Mouse (Mus musculus) cortical plate, adult 2 months (tissue): ENCODE data around the gene Irak1bp1. TPM values are rescaled to one million over a fixed set of nuclear protein-coding genes. Genes with fewer than 3 reads are reported as not detected.

Experiments
- H3K27ac ChIP-seq: fragments of 200-500 bp; 2 replicates; pipeline ENCODE4 v1.5.1; 2012; ENCODE audit warnings: low read length, control low read depth, inconsistent platforms; ENCODE audit not compliant: insufficient read depth
- H3K4me1 ChIP-seq: fragments of 200-500 bp; 2 replicates; pipeline ENCODE4 v1.6.1; 2011; ENCODE audit warnings: low read length; ENCODE audit not compliant: control insufficient read depth, insufficient read depth
- H3K4me3 ChIP-seq: fragments of 200-500 bp; 2 replicates; pipeline ENCODE4 v1.5.1; 2011; ENCODE audit warnings: mild to moderate bottlenecking, low read length, control low read depth; ENCODE audit not compliant: insufficient read depth
- CTCF ChIP-seq: fragments of 200-500 bp; IDR thresholded peaks from 2 replicates; pipeline ENCODE4 v1.5.1; 2011; ENCODE audit warnings: mild to moderate bottlenecking, control low read depth, low read length; ENCODE audit not compliant: insufficient read depth; ENCODE audit errors: extremely low read depth
- POLR2A ChIP-seq: fragments of 200-500 bp; IDR thresholded peaks from 2 replicates; pipeline ENCODE4 v1.6.1; 2011; ENCODE audit warnings: mild to moderate bottlenecking, low read length, control low read depth; ENCODE audit not compliant: insufficient read depth; ENCODE audit errors: extremely low read depth
- polyA plus RNA-seq: library from polyadenylated mRNA; depleted of rRNA; stranded (reverse); fragments of >200 nt; gene quantifications from 2 replicates; pipeline ENCODE4 v1.2.3, GENCODE M21; 2012; rRNA removed

Irak1bp1 gene
- polyA plus RNA-seq = 22.6 and 24.2 TPM in 2 replicates

DNA sequence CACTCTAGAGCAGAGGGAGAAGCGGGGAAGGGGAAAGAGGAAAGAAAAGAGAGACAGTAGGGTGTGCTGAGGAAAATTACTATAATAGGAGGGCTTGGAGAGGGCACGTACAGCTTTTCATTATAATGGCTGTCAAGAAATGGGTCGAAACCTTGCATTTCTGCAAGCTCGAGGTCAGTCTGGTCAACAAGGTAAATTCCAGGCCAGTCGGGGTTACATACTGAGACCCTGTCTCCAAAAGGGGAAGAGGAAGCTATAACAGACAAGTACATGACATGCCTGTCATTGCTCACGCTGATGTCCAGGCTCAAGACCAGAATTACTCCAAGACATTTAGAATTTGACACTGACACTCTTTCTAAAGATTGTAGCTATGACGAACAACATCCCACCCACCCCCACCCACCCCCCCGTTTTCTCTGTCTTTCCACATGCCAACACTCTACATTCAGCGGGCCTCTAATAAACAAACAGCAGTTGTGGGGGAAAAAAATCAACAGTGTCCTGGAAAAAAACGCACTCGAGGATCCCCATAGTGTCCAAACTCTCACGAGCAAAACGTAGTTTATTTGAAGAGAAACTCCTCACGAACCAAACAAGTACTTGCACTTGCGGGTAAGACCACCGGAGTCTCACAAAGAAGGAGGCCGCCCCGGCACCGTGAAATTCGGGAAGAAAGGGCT, at the start of gene Irak1bp1:
Gene Irak1bp1 (plus strand): TSS at position 534 of the 683 bp plus-strand sequence.
- peak within 1 kb of the TSS; percentile 83 for H3K27ac ChIP-seq
- H3K4me1 ChIP-seq = peaks cover 5% of the 10 kb centered on the region; the same call in 1 of the 2 replicates
- TF ChIP-seq CTCF (no peak), POLR2A (no peak)
- H3K4me3 ChIP-seq = peak within 1 kb of the TSS; percentile 60

DNA sequence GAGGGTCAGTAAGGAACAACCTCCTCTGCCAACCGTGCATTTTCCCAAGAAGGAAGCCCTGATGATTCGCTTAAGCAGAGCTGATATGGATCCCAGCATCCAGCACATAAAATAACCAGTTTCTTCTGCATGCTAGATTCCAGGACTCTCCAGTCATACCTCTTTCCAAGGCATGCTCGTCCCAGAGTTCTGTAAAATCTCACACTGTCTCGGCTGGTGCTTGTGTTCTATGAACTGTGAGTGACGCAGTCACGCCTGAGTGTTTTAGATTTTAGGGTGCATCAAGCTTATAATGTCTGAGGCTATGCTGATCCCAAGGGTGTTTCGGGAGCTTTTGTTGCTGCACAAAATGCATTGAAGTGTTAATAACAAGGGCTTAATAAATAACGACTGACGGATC, 41.0 kb upstream of the Irak1bp1 start:
- TF ChIP-seq CTCF (no peak), POLR2A (no peak)
- Histone ChIP-seq H3K4me3 (no peak overlapping the region), H3K4me1 (no peaks in the 10 kb centered on the region), H3K27ac (no peak overlapping the region)

DNA sequence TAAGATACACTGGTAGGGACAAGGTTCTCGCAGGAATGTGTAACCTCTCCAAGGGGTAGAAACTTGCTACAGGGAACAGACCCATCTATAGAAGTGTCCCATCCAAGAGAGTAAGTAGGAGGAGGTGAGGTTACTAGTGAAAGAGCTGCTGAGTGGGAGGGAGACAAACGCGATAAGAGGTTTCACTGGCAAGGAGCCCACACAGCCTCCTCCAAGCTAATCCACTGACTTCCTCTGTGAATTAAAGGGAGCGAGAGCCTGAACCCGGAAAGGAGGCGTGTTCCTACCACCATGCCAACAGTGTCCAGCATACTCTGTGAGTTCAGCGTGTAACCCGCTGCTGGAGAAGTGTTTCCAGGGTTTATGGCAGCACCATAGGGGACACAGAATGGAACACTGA, 29.0 kb upstream of the Irak1bp1 start:
- Histone ChIP-seq H3K4me1 (no peaks in the 10 kb centered on the region), H3K4me3 (no peak overlapping the region), H3K27ac (no peak overlapping the region)
- TF ChIP-seq CTCF = no peak
- TF ChIP-seq POLR2A = no peak

DNA sequence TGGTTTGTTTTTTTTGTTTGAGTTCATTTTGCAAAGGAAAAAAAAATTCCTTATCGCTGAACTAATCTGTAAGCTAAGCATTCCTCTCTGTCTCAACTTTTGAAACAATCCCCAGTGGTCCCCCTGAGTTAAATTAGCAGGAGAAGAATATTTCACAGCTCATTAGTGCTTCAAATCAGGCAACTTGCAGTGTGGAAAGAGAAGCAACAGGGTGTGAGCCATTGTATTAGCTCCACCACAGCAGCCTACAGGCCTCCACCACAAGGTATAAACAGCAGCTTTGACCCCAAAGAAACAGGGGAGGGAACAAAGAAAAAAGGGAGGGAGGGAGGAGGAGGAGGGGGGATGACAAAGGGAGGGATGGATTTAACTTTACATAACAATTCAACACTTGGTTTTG, 22.2 kb upstream of the Irak1bp1 start:
- no peak for TF ChIP-seq CTCF
- TF ChIP-seq POLR2A = no peak
- Histone ChIP-seq H3K27ac (no peak overlapping the region), H3K4me1 (no peaks in the 10 kb centered on the region), H3K4me3 (no peak overlapping the region)

DNA sequence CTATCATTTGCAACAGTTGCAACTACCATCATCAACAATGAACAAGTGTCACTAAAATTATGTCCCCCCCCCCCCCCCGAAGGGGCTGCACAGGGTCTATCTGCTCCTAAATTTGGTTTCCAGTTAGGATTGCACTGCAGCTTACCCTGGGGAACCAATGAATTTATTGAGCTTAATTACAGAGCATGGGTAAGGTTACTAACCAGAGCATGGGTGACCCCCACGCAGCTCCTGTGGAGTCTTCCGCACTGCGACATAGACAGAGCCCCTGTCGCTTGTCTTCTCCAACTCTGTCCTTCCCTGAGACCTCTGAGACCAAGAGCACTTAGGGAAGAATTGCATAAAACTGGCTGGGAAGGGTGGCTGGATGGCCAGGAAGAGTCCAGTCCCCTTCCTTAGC, 21.7 kb upstream of the Irak1bp1 start:
- no peak for TF ChIP-seq POLR2A
- no peak for TF ChIP-seq CTCF
- Histone ChIP-seq H3K27ac (no peak overlapping the region), H3K4me1 (no peaks in the 10 kb centered on the region), H3K4me3 (no peak overlapping the region)

DNA sequence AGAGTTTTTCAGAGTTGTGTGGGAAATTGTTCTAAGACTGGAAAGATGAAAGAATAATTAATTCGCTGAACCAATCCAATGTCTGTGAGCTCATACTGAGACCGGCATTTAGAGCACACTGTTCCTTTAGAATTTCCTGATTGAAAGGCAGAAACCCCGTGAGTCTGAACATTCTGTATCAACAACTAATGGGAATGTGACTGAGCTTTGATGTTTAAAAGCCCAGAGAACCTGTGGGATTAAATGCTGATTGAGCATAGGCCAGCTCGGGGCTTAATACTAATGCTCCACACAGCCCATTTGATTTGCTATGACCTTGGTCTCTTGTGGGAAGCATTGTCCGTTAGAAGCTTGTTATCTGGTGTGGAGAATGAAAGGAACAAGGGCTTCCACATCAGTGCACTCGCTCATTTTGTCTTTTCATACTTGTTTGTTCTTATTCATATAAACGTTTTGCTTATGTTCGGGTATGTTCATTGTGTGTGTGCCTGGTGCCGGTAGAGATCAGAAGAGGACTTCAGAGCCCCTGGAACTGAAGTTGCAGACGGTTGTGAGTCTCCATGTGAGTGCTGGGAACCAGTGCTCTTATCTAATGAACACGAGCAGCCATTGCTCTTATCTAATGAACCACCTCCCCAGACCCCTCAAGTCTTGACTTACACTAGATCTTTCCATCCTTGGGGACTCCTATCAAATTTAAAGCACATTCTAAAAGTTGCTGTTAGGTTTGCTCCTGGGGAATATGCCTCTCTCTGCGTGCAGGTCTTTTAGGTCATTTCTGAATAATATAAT, 17.0 kb upstream of the Irak1bp1 start:
- H3K4me1 ChIP-seq = no peaks in the 10 kb centered on the region
- no peak overlapping the region for H3K27ac ChIP-seq
- no peak for TF ChIP-seq POLR2A
- no peak for TF ChIP-seq CTCF
- no peak overlapping the region for H3K4me3 ChIP-seq

DNA sequence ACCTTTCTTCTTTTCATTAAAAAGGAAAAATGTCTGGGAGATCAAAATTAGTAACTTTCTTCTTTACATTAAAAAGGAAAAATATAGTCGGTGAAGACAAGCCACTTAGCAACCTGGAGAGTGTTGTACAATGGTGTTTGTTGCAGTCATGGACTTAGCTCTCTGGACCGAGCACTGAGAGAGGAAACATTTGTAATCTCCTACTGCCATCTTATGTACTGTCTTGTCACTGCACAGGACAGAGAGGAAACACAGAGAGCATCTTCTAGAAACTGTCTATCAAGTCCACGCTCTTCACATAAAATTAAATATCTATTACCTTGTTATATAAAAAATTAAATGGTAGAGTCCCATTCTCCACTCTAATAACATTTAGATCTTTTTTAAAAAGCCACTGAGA, 14.8 kb upstream of the Irak1bp1 start:
- TF ChIP-seq CTCF (peak; percentile 62), POLR2A (no peak)

DNA sequence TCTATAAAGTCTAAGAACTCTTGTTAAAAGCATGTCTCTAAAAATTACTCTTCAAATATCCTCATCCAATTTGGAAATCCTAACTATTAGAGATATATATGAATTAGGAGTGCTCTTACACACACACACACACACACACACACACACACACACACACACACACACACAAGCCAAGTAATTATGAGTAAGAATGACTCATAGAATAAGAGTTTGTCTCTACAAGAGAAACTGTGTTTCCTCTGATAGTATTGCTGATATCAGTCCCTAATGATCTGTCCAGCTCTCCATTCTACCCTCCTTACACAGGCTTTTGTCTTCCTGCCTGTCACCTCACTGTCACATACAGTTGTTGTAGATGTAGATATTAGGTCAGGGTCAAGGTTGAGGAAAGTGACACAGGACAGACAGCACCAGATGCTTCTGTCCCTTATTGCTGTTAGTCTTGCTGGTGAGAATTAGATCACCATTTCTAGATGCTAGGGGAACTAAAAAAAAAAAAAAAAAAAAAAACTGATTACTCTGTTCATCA, 14.0 kb upstream of the Irak1bp1 start:
- Histone ChIP-seq H3K4me3 (no peak overlapping the region), H3K4me1 (no peaks in the 10 kb centered on the region), H3K27ac (no peak overlapping the region)
- TF ChIP-seq POLR2A = no peak

More for the DNA sequence above, 14.8 kb upstream of the Irak1bp1 start:
- no peaks in the 10 kb centered on the region for H3K4me1 ChIP-seq
- H3K4me3 ChIP-seq = no peak overlapping the region
- H3K27ac ChIP-seq = no peak overlapping the region

DNA sequence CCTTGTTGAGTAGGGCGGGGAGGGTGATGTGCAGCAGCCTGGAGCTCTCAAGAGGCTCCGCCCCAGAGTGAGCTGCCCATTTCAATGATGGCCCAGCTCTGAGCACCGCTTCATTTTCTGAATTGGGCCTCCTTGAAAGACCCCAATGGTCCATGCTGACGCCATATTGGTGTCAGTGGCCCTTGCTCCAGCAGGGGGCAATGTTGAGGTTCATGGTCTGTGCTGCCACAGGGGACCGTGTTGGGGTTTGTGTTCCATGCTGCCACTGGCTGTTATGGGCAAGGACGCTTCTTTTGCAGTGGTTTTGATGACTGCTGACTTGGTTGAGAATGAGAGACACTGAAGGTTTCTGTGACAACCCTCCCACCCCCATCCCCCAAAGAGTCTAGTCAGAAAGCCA, 2.9 kb upstream of the Irak1bp1 start:
- peaks cover 3% of the 10 kb centered on the region; the same call in 1 of the 2 replicates for H3K4me1 ChIP-seq
- no peak overlapping the region for H3K27ac ChIP-seq
- no peak for TF ChIP-seq POLR2A
- TF ChIP-seq CTCF = no peak

More for the DNA sequence above, 2.9 kb upstream of the Irak1bp1 start:
- H3K4me3 ChIP-seq = no peak overlapping the region
